Mouse (Mus musculus) brain, embryonic 14.5 days (tissue): ENCODE data around the gene Elk1.

Source experiments
- CTCF ChIP-seq: fragments of 200-500 bp; IDR thresholded peaks from 2 replicates; pipeline ENCODE4 v1.5.1; 2012; ENCODE audit warnings: inconsistent platforms, mild to moderate bottlenecking, moderate library complexity, borderline replicate concordance; ENCODE audit not compliant: insufficient read depth, insufficient read length; ENCODE audit errors: extremely low read depth
- POLR2A ChIP-seq: fragments of 200-500 bp; IDR thresholded peaks from 2 replicates; pipeline ENCODE4 v1.6.1; 2012; ENCODE audit warnings: mild to moderate bottlenecking, inconsistent platforms, borderline replicate concordance; ENCODE audit not compliant: poor library complexity, insufficient read depth, insufficient read length, severe bottlenecking; ENCODE audit errors: extremely low read depth

GRCm38 (mm10) chrX:20950191-20950880 is at the start of gene Elk1:
- no peak for TF ChIP-seq POLR2A
- no peak for TF ChIP-seq CTCF
